Mouse (Mus musculus) heart, postnatal 0 days (tissue): ENCODE measurements at regions not wholly inside any gene's neighbourhood (a gene's known extent, or its start where the extent isn't known, plus 50 kb on each side); places are given as distances from the start of the nearest gene placed in this dataset.

Experiments used
- ATAC-seq: fragments of 200-750 bp; cut with Nextera tagmentation; 2 replicates; pipeline ENCODE4 v1.8.0; 2017; ENCODE audit warnings: low read depth, moderate number of reproducible peaks, moderate library complexity; ENCODE audit not compliant: insufficient read depth
- DNase-seq: peaks from one replicate; pipeline ENCODE4 v3.0.0-alpha.2; 2016; ENCODE audit warnings: low spot score
- H3K27ac ChIP-seq: fragments of 300-500 bp; sonication (generic); 2 replicates; pipeline ENCODE4 v1.5.1; 2014; ENCODE audit warnings: low read depth, mild to moderate bottlenecking
- H3K27me3 ChIP-seq: fragments of 300-500 bp; sonication (generic); 2 replicates; pipeline ENCODE4 v1.6.1; 2014; ENCODE audit warnings: low read length, mixed read lengths; ENCODE audit not compliant: control insufficient read depth, insufficient read depth
- H3K36me3 ChIP-seq: fragments of 300-500 bp; sonication (generic); replicated peaks from 2 replicates; pipeline ENCODE4 v1.6.1; 2014; ENCODE audit warnings: low read length, mixed read lengths; ENCODE audit not compliant: control insufficient read depth, insufficient read depth
- H3K4me1 ChIP-seq: fragments of 300-500 bp; sonication (generic); 2 replicates; pipeline ENCODE4 v1.6.1; 2014; ENCODE audit warnings: antibody characterized with exemption; ENCODE audit not compliant: control insufficient read depth, insufficient read depth
- H3K4me2 ChIP-seq: fragments of 300-500 bp; sonication (generic); 2 replicates; pipeline ENCODE4 v1.6.1; 2014; ENCODE audit warnings: low read depth, mild to moderate bottlenecking, low read length, moderate library complexity
- H3K4me3 ChIP-seq: fragments of 300-500 bp; sonication (generic); 2 replicates; pipeline ENCODE4 v1.5.1; 2014; ENCODE audit warnings: low read depth, low read length
- H3K9ac ChIP-seq: fragments of 300-500 bp; sonication (generic); replicated peaks from 2 replicates; pipeline ENCODE4 v1.6.1; 2014; ENCODE audit warnings: low read depth, low read length, mixed read lengths
- H3K9me3 ChIP-seq: fragments of 300-500 bp; sonication (generic); replicated peaks from 2 replicates; pipeline ENCODE4 v1.6.1; 2016; ENCODE audit warnings: low read length; ENCODE audit not compliant: control insufficient read depth
- CTCF ChIP-seq: IDR thresholded peaks from 2 replicates; pipeline ENCODE4 v1.5.1; 2016; ENCODE audit warnings: antibody characterized with exemption, control low read depth, low read depth
- EP300 ChIP-seq: IDR thresholded peaks from 2 replicates; pipeline ENCODE4 v1.6.1; 2016; ENCODE audit warnings: antibody characterized with exemption, low read depth
- WGBS: fragments of 180-500 bp; shearing (Covaris S2); extraction: QIAGEN DNeasy Blood & Tissue Kit; methylation state at CpG from one replicate; pipeline ENCODE4 v1.1.7; 2014; 5-methylcytosine and 5-hydroxymethylcytosine counted together

DNA sequence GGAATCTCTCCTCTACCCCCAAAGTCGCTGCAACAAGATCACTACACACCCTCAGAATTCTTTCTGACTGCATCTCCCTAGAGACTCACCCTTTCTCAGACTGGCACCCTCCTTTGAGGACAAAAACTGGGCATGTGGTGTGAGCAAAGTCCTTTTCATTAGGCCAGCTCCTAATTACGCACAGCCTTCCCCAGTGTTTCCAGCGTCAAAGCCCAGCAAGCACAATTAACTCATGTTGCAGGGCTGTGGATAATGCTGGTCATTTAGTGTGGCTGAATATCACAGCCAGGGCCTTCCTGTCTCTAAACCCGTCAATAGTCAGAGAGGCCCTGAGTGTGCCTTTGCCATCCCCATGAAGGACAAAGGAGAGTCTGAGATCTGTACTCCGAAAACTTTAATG lies 114.2 kb upstream of the Arhgap5 start:
- ATAC-seq, result no peak
- TF ChIP-seq EP300 (no peak), CTCF (no peak)
- H3K27me3 ChIP-seq, result no peaks in the 10 kb centered on the region
- H3K4me1 ChIP-seq, result 0 out of 2 replicates have a peak, but pooled peaks cover 3% of the 10 kb centered on the region
- H3K36me3 ChIP-seq, result no peaks in the 10 kb centered on the region
- DNase-seq, result no peak
- 0 out of 2 replicates have a peak overlapping the region, but pooled peaks have one; percentile 12 for H3K27ac ChIP-seq
- H3K4me3 ChIP-seq, result no peak overlapping the region
- H3K9ac ChIP-seq, result no peak overlapping the region
- WGBS, result 73% methylated on average over 5 of the region's 5 CpGs
- no peaks in the 10 kb centered on the region for H3K9me3 ChIP-seq
- no peak overlapping the region for H3K4me2 ChIP-seq

DNA sequence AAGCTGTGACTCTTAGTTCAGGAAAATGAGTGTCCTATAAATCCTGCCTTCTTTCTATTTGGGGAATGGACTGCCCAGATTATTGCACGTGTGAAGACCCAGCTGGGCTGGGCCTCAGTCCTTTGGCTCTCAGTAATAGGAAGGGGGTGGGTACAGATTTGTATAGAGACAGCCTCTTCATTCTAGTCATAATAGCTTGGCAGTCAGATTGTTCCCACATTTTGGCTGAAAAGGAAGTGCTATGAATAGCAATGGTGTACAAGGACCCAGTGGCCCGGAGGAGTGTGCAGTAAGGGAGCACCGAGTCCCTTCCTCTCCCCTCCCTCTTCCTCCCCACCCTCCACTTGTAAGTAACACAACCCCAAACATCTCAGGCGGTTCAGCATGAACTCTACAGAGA lies 113.5 kb upstream of the Arhgap5 start:
- H3K4me1 ChIP-seq, result peaks cover 10% of the 10 kb centered on the region; the same call in 1 of the 2 replicates
- H3K4me3 ChIP-seq, result no peak overlapping the region
- 0 out of 2 replicates have a peak overlapping the region, but pooled peaks have one; percentile 5 for H3K27ac ChIP-seq
- 8% methylated on average over 4 of the region's 4 CpGs for WGBS
- TF ChIP-seq EP300, result no peak
- no peak for TF ChIP-seq CTCF
- peak; percentile 76 for ATAC-seq
- H3K27me3 ChIP-seq, result no peaks in the 10 kb centered on the region
- no peak overlapping the region for H3K9ac ChIP-seq
- no peaks in the 10 kb centered on the region for H3K9me3 ChIP-seq
- H3K4me2 ChIP-seq, result no peak overlapping the region
- peak; percentile 47 for DNase-seq
- no peaks in the 10 kb centered on the region for H3K36me3 ChIP-seq

DNA sequence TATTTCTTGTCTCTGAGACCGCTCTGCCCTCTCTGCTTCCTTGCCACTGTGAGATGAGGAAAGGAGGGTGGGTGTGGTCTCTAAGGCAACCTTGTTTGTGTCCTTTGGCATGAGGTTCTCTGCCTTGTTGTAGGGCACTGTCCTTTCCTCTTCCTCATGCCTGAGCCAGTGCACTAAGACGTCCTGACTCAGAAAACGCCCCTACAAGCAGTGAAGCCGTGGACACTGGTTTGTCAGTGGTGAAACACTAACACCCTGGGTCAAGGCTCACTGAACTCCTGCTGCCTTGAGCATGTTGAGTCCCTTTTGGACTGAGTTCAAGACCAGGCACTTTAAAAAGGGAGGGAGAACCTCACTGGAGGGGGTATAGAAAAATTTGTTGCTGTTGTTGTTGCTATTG lies 111.1 kb upstream of the Arhgap5 start:
- no peak overlapping the region for H3K9ac ChIP-seq
- H3K4me3 ChIP-seq, result no peak overlapping the region
- DNase-seq (no peak), ATAC-seq (no peak)
- H3K4me2 ChIP-seq, result no peak overlapping the region
- WGBS, result 68% methylated on average over 4 of the region's 4 CpGs
- no peaks in the 10 kb centered on the region for H3K9me3 ChIP-seq
- TF ChIP-seq EP300, result no peak
- TF ChIP-seq CTCF, result no peak
- peaks cover 26% of the 10 kb centered on the region for H3K4me1 ChIP-seq
- no peak overlapping the region for H3K27ac ChIP-seq
- no peaks in the 10 kb centered on the region for H3K36me3 ChIP-seq
- H3K27me3 ChIP-seq, result no peaks in the 10 kb centered on the region

DNA sequence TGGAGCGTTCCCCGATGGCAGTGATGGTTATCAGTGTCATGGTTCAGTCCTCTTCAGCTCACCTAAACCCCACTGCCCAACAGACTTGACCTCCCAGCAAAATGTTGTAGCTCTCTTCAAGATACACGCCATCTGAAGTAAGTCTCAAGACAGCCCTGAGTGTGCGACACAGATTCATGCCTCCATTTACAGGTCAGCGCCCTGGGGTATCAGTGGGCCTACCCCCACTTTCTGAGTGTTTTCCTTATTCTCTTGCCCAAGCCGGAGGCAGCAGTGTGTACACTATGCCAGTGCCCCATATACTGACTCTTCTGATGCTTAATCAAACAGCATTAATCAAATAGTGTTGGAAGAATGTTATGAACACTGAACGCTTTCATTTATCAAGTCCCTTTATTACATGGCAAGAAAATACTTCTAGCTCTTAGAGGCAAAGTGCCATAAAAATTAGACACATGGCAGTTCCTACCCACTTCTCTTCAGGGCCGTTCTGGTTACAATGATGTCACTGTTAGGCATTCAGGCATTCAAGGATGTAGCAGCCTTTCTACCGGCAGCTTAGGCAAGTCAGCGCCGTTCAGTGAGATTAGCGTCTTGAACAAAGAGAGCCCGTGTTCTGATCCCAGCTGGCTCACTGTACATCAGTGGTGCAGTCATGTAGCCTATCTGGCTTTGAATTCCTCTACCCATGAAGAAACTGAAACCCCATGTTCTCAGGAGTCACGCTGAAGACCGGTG lies 109.6 kb upstream of the Arhgap5 start:
- Histone ChIP-seq H3K4me2 (no peak overlapping the region), H3K9me3 (no peaks in the 10 kb centered on the region), H3K27ac (no peak overlapping the region), H3K4me1 (peaks cover 38% of the 10 kb centered on the region), H3K4me3 (no peak overlapping the region), H3K9ac (no peak overlapping the region), H3K27me3 (no peaks in the 10 kb centered on the region), H3K36me3 (no peaks in the 10 kb centered on the region)
- TF ChIP-seq EP300, result no peak
- no peak for TF ChIP-seq CTCF
- 60% methylated on average over 15 of the region's 15 CpGs for WGBS
- DNase-seq (no peak), ATAC-seq (no peak)

DNA sequence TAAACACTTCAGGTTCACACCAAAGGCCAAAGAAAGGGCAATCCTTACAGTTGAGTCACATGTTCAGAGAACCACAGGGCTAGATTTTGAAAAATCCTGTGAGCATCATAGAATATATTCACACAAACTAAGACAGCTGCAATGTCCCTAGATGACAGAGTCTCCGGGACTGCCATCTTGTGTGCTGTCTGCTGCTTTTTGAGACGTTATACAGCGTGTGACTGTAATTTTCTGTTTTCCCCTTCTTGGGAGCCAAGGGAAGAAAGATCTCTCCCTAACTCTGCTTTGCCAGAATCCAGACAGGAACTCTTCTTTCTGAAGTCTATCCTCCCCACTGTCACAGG lies 109.1 kb upstream of the Arhgap5 start:
- H3K27me3 ChIP-seq, result no peaks in the 10 kb centered on the region
- H3K4me2 ChIP-seq, result no peak overlapping the region
- H3K36me3 ChIP-seq, result no peaks in the 10 kb centered on the region
- no peaks in the 10 kb centered on the region for H3K9me3 ChIP-seq
- no peak overlapping the region for H3K4me3 ChIP-seq
- H3K4me1 ChIP-seq, result peaks cover 37% of the 10 kb centered on the region
- 92% methylated on average over 3 of the region's 3 CpGs for WGBS
- no peak for DNase-seq
- TF ChIP-seq EP300 (no peak), CTCF (no peak)
- no peak for ATAC-seq
- H3K27ac ChIP-seq, result no peak overlapping the region
- H3K9ac ChIP-seq, result no peak overlapping the region

DNA sequence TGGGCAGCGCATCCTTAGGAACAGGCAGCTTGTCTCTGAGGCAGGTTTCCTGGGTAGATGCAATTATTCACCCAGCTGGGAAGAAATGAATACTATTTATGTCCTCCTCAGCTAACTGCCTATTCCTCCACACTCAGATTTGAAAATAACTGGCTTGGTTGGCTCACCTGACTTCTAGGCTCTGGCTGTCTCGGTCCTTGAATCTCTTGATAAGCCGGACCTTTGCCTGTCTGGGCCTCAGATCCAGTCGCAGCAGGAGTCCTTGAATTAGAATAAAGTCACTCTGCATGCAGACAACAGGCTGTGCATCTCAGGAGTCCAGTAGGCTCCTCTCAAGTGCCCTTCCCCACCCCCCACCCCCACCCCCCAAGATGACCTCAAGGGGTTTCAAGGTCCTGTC lies 108.7 kb upstream of the Arhgap5 start:
- H3K4me2 ChIP-seq, result no peak overlapping the region
- no peak overlapping the region for H3K4me3 ChIP-seq
- no peaks in the 10 kb centered on the region for H3K9me3 ChIP-seq
- DNase-seq, result no peak
- H3K36me3 ChIP-seq, result no peaks in the 10 kb centered on the region
- no peak for TF ChIP-seq CTCF
- TF ChIP-seq EP300, result no peak
- no peak overlapping the region for H3K27ac ChIP-seq
- peaks cover 35% of the 10 kb centered on the region for H3K4me1 ChIP-seq
- WGBS, result 52% methylated on average over 4 of the region's 4 CpGs
- H3K27me3 ChIP-seq, result no peaks in the 10 kb centered on the region
- H3K9ac ChIP-seq, result no peak overlapping the region
- ATAC-seq, result no peak
